Mouse (Mus musculus): ENCODE measurements around the gene Agpat2. TPM values are rescaled to one million over a fixed set of nuclear protein-coding genes. Genes with fewer than 3 reads are reported as not detected.

The Agpat2 gene
- polyA plus RNA-seq, 1 experiment from 2014 or later, result 24.6 TPM

- H3K4me3 ChIP-seq, result no peak overlapping the region
- WGBS, result 64% methylated on average over 9 of the region's 9 CpGs
These were observed 10.8 kb downstream of the Agpat2 start for GRCm38 (mm10) chr2:26593211-26594021.

GRCm38 (mm10) chr2:26591416-26591815, 12.8 kb downstream of the Agpat2 start:
- Histone ChIP-seq H3K4me2 (replicated peaks) (no peak overlapping the region), H3K27me3 (no peaks in the 10 kb centered on the region), H3K9ac (peak overlapping the region; percentile 43; the same call in 1 of the 2 replicates), H3K27ac (peak overlapping the region; percentile 22; the same call in 1 of the 2 replicates), H3K36me3 (peaks cover 38% of the 10 kb centered on the region), H3K4me3 (no peak overlapping the region), H3K4me1 (peaks cover 6% of the 10 kb centered on the region; the same call in 1 of the 2 replicates), H3K9me3 (no peaks in the 10 kb centered on the region)
- no peak for ATAC-seq (ENCODE audit: low FRiP score, low read depth)
- 87% methylated on average over 12 of the region's 12 CpGs for WGBS

More at GRCm38 (mm10) chr2:26593211-26594021, 10.8 kb downstream of the Agpat2 start:
- Histone ChIP-seq H3K4me1 (no peaks in the 10 kb centered on the region), H3K27ac (no peak overlapping the region), H3K9ac (no peak overlapping the region), H3K36me3 (peaks cover 41% of the 10 kb centered on the region), H3K4me2 (replicated peaks) (no peak overlapping the region), H3K27me3 (no peaks in the 10 kb centered on the region), H3K9me3 (no peaks in the 10 kb centered on the region)
- ATAC-seq (ENCODE audit: low FRiP score, low read depth), result no peak

GRCm38 (mm10) chr2:26590962-26591361, 13.3 kb downstream of the Agpat2 start:
- Histone ChIP-seq H3K36me3 (peaks cover 33% of the 10 kb centered on the region), H3K9me3 (no peaks in the 10 kb centered on the region), H3K4me1 (peaks cover 10% of the 10 kb centered on the region; the same call in 1 of the 2 replicates), H3K4me2 (replicated peaks) (no peak overlapping the region), H3K27ac (peak overlapping the region; percentile 22; the same call in 1 of the 2 replicates), H3K27me3 (no peaks in the 10 kb centered on the region), H3K9ac (no peak overlapping the region; the same call in 1 of the 2 replicates), H3K4me3 (no peak overlapping the region)
- 92% methylated on average over 7 of the region's 7 CpGs for WGBS
- ATAC-seq (ENCODE audit: low FRiP score, low read depth), result no peak

- H3K27ac ChIP-seq, result no peak overlapping the region
- 94% methylated on average over 7 of the region's 7 CpGs for WGBS
- peaks cover 32% of the 10 kb centered on the region for H3K36me3 ChIP-seq
These were observed 13.9 kb downstream of the Agpat2 start for GRCm38 (mm10) chr2:26590282-26590681.

GRCm38 (mm10) chr2:26589284-26589683, 14.9 kb downstream of the Agpat2 start:
- peaks cover 24% of the 10 kb centered on the region for H3K36me3 ChIP-seq
- H3K9ac ChIP-seq, result 0 out of 2 replicates have a peak overlapping the region, but pooled peaks have one; percentile 19
- WGBS, result 93% methylated on average over 10 of the region's 10 CpGs
- H3K4me3 ChIP-seq, result no peak overlapping the region
- H3K4me1 ChIP-seq, result peaks cover 10% of the 10 kb centered on the region; the same call in 1 of the 2 replicates
- H3K27me3 ChIP-seq, result no peaks in the 10 kb centered on the region
- H3K9me3 ChIP-seq, result no peaks in the 10 kb centered on the region
- H3K27ac ChIP-seq, result no peak overlapping the region
- no peak for ATAC-seq (ENCODE audit: low FRiP score, low read depth)
- H3K4me2 ChIP-seq (replicated peaks), result no peak overlapping the region

More at GRCm38 (mm10) chr2:26590282-26590681, 13.9 kb downstream of the Agpat2 start:
- H3K27me3 ChIP-seq, result no peaks in the 10 kb centered on the region
- no peak overlapping the region for H3K4me3 ChIP-seq
- no peaks in the 10 kb centered on the region for H3K9me3 ChIP-seq
- no peak for ATAC-seq (ENCODE audit: low FRiP score, low read depth)
- H3K9ac ChIP-seq, result no peak overlapping the region
- no peak overlapping the region for H3K4me2 ChIP-seq (replicated peaks)
- H3K4me1 ChIP-seq, result peaks cover 10% of the 10 kb centered on the region; the same call in 1 of the 2 replicates

- peak overlapping the region; percentile 28 for H3K4me2 ChIP-seq (replicated peaks)
- H3K4me1 ChIP-seq, result peaks cover 10% of the 10 kb centered on the region; the same call in 1 of the 2 replicates
- peaks cover 17% of the 10 kb centered on the region for H3K36me3 ChIP-seq
- H3K27me3 ChIP-seq, result no peaks in the 10 kb centered on the region
- no peaks in the 10 kb centered on the region for H3K9me3 ChIP-seq
- H3K27ac ChIP-seq, result 0 out of 2 replicates have a peak overlapping the region, but pooled peaks have one; percentile 1
- WGBS, result 40% methylated on average over 4 of the region's 4 CpGs
- 0 out of 2 replicates have a peak overlapping the region, but pooled peaks have one; percentile 10 for H3K4me3 ChIP-seq
- peak overlapping the region; percentile 10; the same call in 1 of the 2 replicates for H3K9ac ChIP-seq
- ATAC-seq (ENCODE audit: low FRiP score, low read depth), result no peak
These were observed 15.6 kb downstream of the Agpat2 start for GRCm38 (mm10) chr2:26588573-26588972.

GRCm38 (mm10) chr2:26587044-26587405, 17.2 kb downstream of the Agpat2 start:
- Histone ChIP-seq H3K27ac (peak overlapping the region; percentile 10), H3K36me3 (peaks cover 6% of the 10 kb centered on the region; the same call in 1 of the 2 replicates)
- WGBS, result 6% methylated on average over 11 of the region's 11 CpGs

GRCm38 (mm10) chr2:26586294-26587043, 17.7 kb downstream of the Agpat2 start, which contains the start of gene Gm20532:
Gm20532 (plus strand) TSS chr2:26586639.
- under 1% methylated on average over 60 of the region's 65 CpGs for WGBS
- H3K9me3 ChIP-seq, result no peaks in the 10 kb centered on the region
- H3K27ac ChIP-seq, result peak within 1 kb of the TSS; percentile 28
- H3K4me3 ChIP-seq, result peak within 1 kb of the TSS; percentile 65
- peak within 1 kb of the TSS; percentile 78 for H3K4me2 ChIP-seq (replicated peaks)
- peak within 1 kb of the TSS; percentile 77 for H3K9ac ChIP-seq
- H3K27me3 ChIP-seq, result no peaks in the 10 kb centered on the region
- peaks cover 10% of the 10 kb centered on the region; the same call in 1 of the 2 replicates for H3K4me1 ChIP-seq
- peak; percentile 83 for ATAC-seq (ENCODE audit: low FRiP score, low read depth)
- H3K36me3 ChIP-seq, result peaks cover under 1% of the 10 kb centered on the region; the same call in 1 of the 2 replicates

More at GRCm38 (mm10) chr2:26587044-26587405, 17.2 kb downstream of the Agpat2 start:
- H3K9me3 ChIP-seq, result no peaks in the 10 kb centered on the region
- H3K27me3 ChIP-seq, result no peaks in the 10 kb centered on the region
- peaks cover 10% of the 10 kb centered on the region; the same call in 1 of the 2 replicates for H3K4me1 ChIP-seq
- ATAC-seq (ENCODE audit: low FRiP score, low read depth), result no peak
- H3K4me3 ChIP-seq, result peak overlapping the region; percentile 65
- peak overlapping the region; percentile 77 for H3K9ac ChIP-seq
- H3K4me2 ChIP-seq (replicated peaks), result peak overlapping the region; percentile 78

- Histone ChIP-seq H3K4me2 (replicated peaks) (no peak overlapping the region), H3K4me3 (peak overlapping the region; percentile 65), H3K27ac (peak overlapping the region; percentile 28; the same call in 1 of the 2 replicates), H3K4me1 (peaks cover 10% of the 10 kb centered on the region; the same call in 1 of the 2 replicates), H3K9me3 (no peaks in the 10 kb centered on the region), H3K27me3 (no peaks in the 10 kb centered on the region), H3K9ac (0 out of 2 replicates have a peak overlapping the region, but pooled peaks have one; percentile 25), H3K36me3 (no peaks in the 10 kb centered on the region)
- ATAC-seq (ENCODE audit: low FRiP score, low read depth), result no peak
- 60% methylated on average over 6 of the region's 6 CpGs for WGBS
These were observed 18.5 kb downstream of the Agpat2 start for GRCm38 (mm10) chr2:26585713-26586112.

- Histone ChIP-seq H3K4me1 (peaks cover 12% of the 10 kb centered on the region), H3K4me2 (replicated peaks) (no peak overlapping the region), H3K36me3 (no peaks in the 10 kb centered on the region), H3K27me3 (no peaks in the 10 kb centered on the region), H3K9ac (peak overlapping the region; percentile 35; the same call in 1 of the 2 replicates), H3K27ac (no peak overlapping the region; the same call in 1 of the 2 replicates), H3K9me3 (no peaks in the 10 kb centered on the region), H3K4me3 (peak overlapping the region; percentile 22)
- 60% methylated on average over 11 of the region's 11 CpGs for WGBS
- ATAC-seq (ENCODE audit: low FRiP score, low read depth), result no peak
These were observed 20.6 kb downstream of the Agpat2 start for GRCm38 (mm10) chr2:26583640-26584039.

GRCm38 (mm10) chr2:26582741-26583140, 21.5 kb downstream of the Agpat2 start:
- no peak for ATAC-seq (ENCODE audit: low FRiP score, low read depth)
- no peak overlapping the region for H3K4me3 ChIP-seq
- H3K36me3 ChIP-seq, result no peaks in the 10 kb centered on the region
- no peak overlapping the region for H3K9ac ChIP-seq
- H3K27me3 ChIP-seq, result no peaks in the 10 kb centered on the region
- no peak overlapping the region for H3K27ac ChIP-seq
- WGBS, result 81% methylated on average over 7 of the region's 7 CpGs
- no peaks in the 10 kb centered on the region for H3K9me3 ChIP-seq
- peaks cover 21% of the 10 kb centered on the region for H3K4me1 ChIP-seq
- H3K4me2 ChIP-seq (replicated peaks), result no peak overlapping the region
